Mouse (Mus musculus) hindbrain, embryonic 12.5 days (tissue): ENCODE measurements at regions not wholly inside any gene's neighbourhood (a gene's known extent, or its start where the extent isn't known, plus 50 kb on each side); places are given as distances from the start of the nearest gene placed in this dataset.
A peak's percentile ranks its signal among the peaks of the same experiment; 100 is the strongest.

Experiments used
- ATAC-seq: fragments of 200-750 bp; cut with Nextera tagmentation; 2 replicates; pipeline ENCODE4 v1.8.0; 2017; ENCODE audit warnings: moderate TSS enrichment; ENCODE audit not compliant: low FRiP score
- H3K27ac ChIP-seq: fragments of 300-500 bp; sonication (generic); 2 replicates; pipeline ENCODE4 v1.5.1; 2016; ENCODE audit warnings: mild to moderate bottlenecking
- H3K27me3 ChIP-seq: fragments of 300-500 bp; sonication (generic); 2 replicates; pipeline ENCODE4 v1.6.1; 2016; ENCODE audit warnings: mild to moderate bottlenecking
- H3K36me3 ChIP-seq: fragments of 300-500 bp; sonication (generic); 2 replicates; pipeline ENCODE4 v1.6.1; 2016; ENCODE audit warnings: mild to moderate bottlenecking
- H3K4me1 ChIP-seq: fragments of 300-500 bp; sonication (generic); 2 replicates; pipeline ENCODE4 v1.6.1; 2016
- H3K4me2 ChIP-seq: fragments of 300-500 bp; sonication (generic); replicated peaks from 2 replicates; pipeline ENCODE4 v1.6.1; 2016; ENCODE audit warnings: mild to moderate bottlenecking
- H3K4me3 ChIP-seq: fragments of 300-500 bp; sonication (generic); 2 replicates; pipeline ENCODE4 v1.5.1; 2016; ENCODE audit warnings: mild to moderate bottlenecking
- H3K9ac ChIP-seq: fragments of 300-500 bp; sonication (generic); 2 replicates; pipeline ENCODE4 v1.6.1; 2016; ENCODE audit warnings: mild to moderate bottlenecking, moderate library complexity
- H3K9me3 ChIP-seq: fragments of 300-500 bp; sonication (generic); replicated peaks from 2 replicates; pipeline ENCODE4 v1.6.1; 2016; ENCODE audit warnings: mild to moderate bottlenecking
- WGBS: fragments of 180-500 bp; shearing (Covaris S2); methylation state at CpG from one replicate; pipeline ENCODE4 v1.1.7; 2016; 5-methylcytosine and 5-hydroxymethylcytosine counted together

DNA sequence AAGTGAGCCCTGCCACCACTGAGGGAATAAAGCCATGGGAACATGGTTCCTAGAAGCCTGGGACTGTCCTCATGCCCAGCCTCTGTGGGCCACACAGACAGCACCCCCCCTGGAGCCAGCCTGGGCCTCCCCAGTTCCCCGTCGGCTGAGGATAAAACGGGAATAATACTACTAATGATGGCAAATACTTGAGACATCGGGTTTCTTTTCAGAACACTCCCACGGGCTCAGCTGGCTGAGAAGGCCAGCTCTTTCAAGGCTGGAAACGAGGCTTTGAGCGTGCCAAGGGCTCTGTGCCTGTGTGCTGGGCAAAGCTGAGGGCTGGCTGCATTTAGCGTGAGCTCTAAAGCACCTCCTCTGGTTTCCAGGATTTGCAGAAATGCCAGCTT is 183.7 kb downstream of the Bmp7 start:
- Histone ChIP-seq H3K36me3 (no peaks in the 10 kb centered on the region), H3K27ac (no peak overlapping the region), H3K9ac (no peak overlapping the region), H3K4me1 (peaks cover 19% of the 10 kb centered on the region), H3K4me2 (no peak overlapping the region; the same call in 1 of the 2 replicates), H3K27me3 (peaks cover 97% of the 10 kb centered on the region), H3K9me3 (no peaks in the 10 kb centered on the region), H3K4me3 (no peak overlapping the region)
- ATAC-seq, result 0 out of 2 replicates have a peak, but pooled peaks have one; percentile 3
- 10% methylated on average over 8 of the region's 8 CpGs for WGBS

DNA sequence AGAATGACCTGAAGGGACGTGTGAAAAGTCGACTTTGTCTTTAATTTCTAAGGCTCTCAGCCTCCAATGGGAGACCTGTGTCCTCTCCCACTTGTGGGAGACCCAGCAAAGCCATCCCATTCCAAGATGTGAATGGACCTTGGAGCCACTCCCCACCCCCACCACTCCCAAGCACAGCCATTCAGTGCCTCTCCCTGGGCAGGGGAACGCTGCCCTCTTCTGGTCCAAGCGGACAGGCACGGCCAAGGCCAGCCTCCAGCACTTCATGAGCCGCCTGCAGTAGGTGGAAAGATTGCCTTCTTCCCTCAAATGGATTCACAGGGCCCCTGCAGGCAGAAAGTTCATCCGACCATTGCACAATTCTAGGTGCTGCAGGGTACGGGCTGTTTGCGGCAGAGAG is 181.6 kb downstream of the Bmp7 start:
- Histone ChIP-seq H3K27me3 (peaks cover 99% of the 10 kb centered on the region), H3K4me1 (peaks cover 16% of the 10 kb centered on the region), H3K4me3 (no peak overlapping the region), H3K9ac (no peak overlapping the region), H3K36me3 (no peaks in the 10 kb centered on the region), H3K4me2 (no peak overlapping the region), H3K9me3 (no peaks in the 10 kb centered on the region), H3K27ac (no peak overlapping the region)
- ATAC-seq, result peak; percentile 62
- WGBS, result 10% methylated on average over 9 of the region's 9 CpGs

DNA sequence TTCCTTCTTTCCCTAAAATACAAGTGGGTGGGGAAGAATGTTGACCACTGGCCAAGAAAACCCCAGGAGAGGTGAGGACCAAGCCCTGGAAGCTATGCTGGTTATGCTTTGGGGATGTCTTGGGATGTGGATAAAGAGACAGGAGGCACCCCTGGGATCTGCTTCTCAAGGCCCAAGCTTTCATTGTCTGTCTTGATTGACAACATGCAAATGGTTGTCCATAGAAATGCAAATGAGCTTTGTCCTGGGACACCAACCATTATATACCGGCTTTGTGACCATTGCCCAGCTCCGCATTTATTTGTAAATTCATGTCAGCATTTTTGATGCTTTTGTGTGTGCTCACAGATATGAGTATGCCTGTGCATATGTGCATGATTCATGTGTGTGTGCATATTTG is 174.9 kb downstream of the Bmp7 start:
- Histone ChIP-seq H3K4me2 (no peak overlapping the region), H3K9me3 (no peaks in the 10 kb centered on the region), H3K4me1 (peaks cover 29% of the 10 kb centered on the region), H3K27ac (no peak overlapping the region; the same call in 1 of the 2 replicates), H3K4me3 (no peak overlapping the region), H3K9ac (no peak overlapping the region), H3K36me3 (no peaks in the 10 kb centered on the region), H3K27me3 (peaks cover 75% of the 10 kb centered on the region)
- peak; percentile 33 for ATAC-seq
- WGBS, result 40% methylated on average over 2 of the region's 2 CpGs

DNA sequence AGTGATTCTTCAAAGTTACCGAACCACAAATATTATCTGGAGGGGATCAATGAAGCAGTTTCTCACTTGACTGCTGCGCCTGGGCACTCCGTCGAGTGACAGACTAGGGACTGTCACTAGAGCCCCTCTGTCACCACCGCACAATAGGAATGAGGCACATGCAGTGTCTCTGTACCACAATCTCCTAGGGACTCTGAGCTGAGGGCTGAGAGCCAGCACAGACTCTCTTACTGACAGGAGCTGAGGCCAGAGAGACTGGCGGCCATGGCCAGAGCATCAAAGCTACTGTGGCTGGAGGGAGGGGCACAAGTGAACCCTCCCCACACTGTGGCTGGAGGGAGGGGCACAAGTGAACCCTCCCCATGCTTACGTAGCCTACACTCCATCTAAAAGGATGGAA is 173.7 kb downstream of the Bmp7 start:
- Histone ChIP-seq H3K4me1 (peaks cover 29% of the 10 kb centered on the region), H3K27ac (no peak overlapping the region), H3K9me3 (no peaks in the 10 kb centered on the region), H3K36me3 (no peaks in the 10 kb centered on the region), H3K4me2 (no peak overlapping the region), H3K27me3 (peaks cover 74% of the 10 kb centered on the region), H3K4me3 (no peak overlapping the region), H3K9ac (no peak overlapping the region)
- peak; percentile 67 for ATAC-seq
- WGBS, result 22% methylated on average over 7 of the region's 7 CpGs

DNA sequence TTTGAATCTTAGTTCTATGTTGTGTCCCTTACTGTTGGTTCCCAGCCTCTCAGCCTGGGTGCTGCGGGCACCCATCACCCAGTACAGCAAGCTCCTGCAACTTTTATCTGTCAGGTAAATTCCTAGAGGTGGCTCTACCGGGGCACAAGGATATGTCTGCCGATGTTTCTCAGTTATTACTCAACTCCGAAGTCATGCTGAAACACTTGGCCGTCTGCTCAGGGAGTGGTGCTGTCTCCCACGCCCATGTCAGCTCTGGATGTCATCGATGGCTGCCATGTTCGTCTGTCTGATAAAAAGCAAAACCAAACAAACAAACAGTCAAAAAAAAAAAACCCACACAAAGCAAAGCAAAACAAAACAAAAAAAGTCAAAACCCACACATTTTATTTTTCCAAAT is 171.4 kb downstream of the Bmp7 start:
- Histone ChIP-seq H3K27me3 (peaks cover 71% of the 10 kb centered on the region), H3K9me3 (no peaks in the 10 kb centered on the region), H3K4me1 (peaks cover 27% of the 10 kb centered on the region), H3K4me3 (no peak overlapping the region), H3K9ac (no peak overlapping the region), H3K36me3 (no peaks in the 10 kb centered on the region), H3K27ac (no peak overlapping the region), H3K4me2 (no peak overlapping the region)
- WGBS, result 92% methylated on average over 8 of the region's 8 CpGs
- no peak for ATAC-seq

DNA sequence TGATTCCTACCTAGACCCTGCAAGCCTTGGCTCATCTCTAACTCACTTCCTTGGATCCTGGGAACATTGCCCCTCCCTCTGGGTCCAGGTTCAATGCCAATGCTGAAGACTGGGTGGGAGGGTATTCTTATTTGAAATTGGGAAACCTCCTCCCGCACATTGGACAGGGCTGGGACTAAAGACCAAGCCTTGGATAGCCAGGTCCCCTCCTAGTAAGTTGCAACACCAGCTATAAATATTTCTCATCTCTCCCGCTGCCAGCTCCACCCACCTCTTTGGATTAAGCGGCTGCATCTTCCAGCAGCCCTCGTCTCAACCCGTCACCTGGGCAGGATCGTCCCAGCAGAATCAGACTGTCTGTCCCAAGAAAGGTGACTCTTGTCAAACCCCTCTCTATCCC is 170.1 kb downstream of the Bmp7 start:
- Histone ChIP-seq H3K4me3 (no peak overlapping the region), H3K4me2 (no peak overlapping the region), H3K9ac (no peak overlapping the region), H3K9me3 (no peaks in the 10 kb centered on the region), H3K36me3 (no peaks in the 10 kb centered on the region), H3K27ac (no peak overlapping the region), H3K4me1 (peaks cover 14% of the 10 kb centered on the region; the same call in 1 of the 2 replicates), H3K27me3 (peaks cover 73% of the 10 kb centered on the region)
- ATAC-seq, result no peak
- WGBS, result 88% methylated on average over 6 of the region's 6 CpGs

DNA sequence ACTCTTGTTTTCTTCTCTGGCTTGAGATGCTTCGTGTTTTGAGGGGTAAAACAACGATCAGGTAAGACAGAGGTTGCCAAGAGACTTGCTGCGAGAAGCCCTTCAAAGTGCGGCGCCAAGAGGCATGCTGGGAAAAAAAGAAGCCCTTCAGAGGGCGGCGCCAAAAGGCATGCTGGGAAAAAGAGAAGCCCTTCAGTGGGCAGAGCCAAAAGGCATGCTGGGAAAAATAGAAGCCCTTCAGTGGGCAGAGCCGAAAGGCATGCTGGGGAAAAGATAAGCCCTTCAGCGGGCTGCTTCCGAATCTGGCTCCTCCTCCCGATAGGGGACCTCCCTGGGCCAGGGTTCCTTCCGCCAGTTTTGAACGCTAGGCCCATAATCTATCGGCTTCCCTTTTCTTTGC is 169.5 kb downstream of the Bmp7 start:
- Histone ChIP-seq H3K9me3 (no peaks in the 10 kb centered on the region), H3K27me3 (peaks cover 72% of the 10 kb centered on the region)
- 87% methylated on average over 14 of the region's 14 CpGs for WGBS

DNA sequence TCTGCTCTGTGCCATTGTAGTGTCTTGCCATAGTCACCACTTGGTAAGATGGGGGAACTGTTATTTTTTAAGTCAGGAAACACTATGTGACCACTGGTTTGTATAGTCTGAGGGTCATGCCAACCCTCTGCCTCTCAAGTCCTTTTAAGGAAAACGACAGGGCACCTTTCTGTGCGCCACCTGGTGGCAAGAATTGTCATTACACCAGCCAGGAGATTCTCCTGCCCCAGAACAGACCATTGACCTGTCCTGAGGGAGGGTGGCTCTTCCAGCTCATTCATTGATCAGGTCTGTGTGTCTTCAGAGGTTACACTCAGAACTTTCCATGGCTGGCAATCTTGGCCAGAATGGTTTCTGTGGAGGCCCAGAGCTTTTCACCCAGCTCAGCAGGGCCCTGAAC is 166.9 kb downstream of the Bmp7 start:
- Histone ChIP-seq H3K9me3 (no peaks in the 10 kb centered on the region), H3K36me3 (no peaks in the 10 kb centered on the region), H3K27ac (no peak overlapping the region), H3K4me1 (0 out of 2 replicates have a peak, but pooled peaks cover 3% of the 10 kb centered on the region), H3K27me3 (peaks cover 58% of the 10 kb centered on the region), H3K4me2 (no peak overlapping the region), H3K4me3 (no peak overlapping the region), H3K9ac (no peak overlapping the region)
- WGBS, result 0% methylated on average over 2 of the region's 2 CpGs
- ATAC-seq, result no peak

More for the DNA sequence above, 169.5 kb downstream of the Bmp7 start:
- H3K27ac ChIP-seq, result no peak overlapping the region
- no peak for ATAC-seq
- H3K4me1 ChIP-seq, result peaks cover 10% of the 10 kb centered on the region; the same call in 1 of the 2 replicates
- H3K4me2 ChIP-seq, result no peak overlapping the region
- H3K4me3 ChIP-seq, result no peak overlapping the region
- no peak overlapping the region for H3K9ac ChIP-seq
- H3K36me3 ChIP-seq, result no peaks in the 10 kb centered on the region

DNA sequence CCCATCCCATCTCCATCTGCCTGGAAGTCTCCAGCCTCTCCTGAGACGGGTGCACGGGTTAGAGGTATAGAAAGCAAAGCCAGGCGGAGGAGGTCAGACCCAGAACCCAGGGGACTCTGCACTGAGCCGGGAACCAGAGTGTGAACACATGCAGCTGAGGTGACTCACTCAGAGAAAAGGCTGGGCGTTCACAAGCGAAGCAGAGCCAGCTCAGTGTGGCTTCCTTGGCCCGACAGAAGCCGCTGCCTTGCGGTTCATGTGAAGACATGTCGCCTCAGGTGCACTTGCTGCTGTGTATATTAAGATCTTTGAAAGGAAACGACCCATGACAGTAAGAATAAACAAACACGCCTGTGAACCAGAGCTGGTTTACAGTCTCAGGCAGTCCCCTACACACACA is 163.6 kb downstream of the Bmp7 start:
- H3K36me3 ChIP-seq, result no peaks in the 10 kb centered on the region
- 56% methylated on average over 12 of the region's 12 CpGs for WGBS
- no peak overlapping the region for H3K27ac ChIP-seq
- H3K9ac ChIP-seq, result no peak overlapping the region
- H3K4me1 ChIP-seq, result 0 out of 2 replicates have a peak, but pooled peaks cover 18% of the 10 kb centered on the region
- H3K4me2 ChIP-seq, result no peak overlapping the region
- peaks cover 37% of the 10 kb centered on the region for H3K27me3 ChIP-seq
- no peak for ATAC-seq
- H3K9me3 ChIP-seq, result no peaks in the 10 kb centered on the region
- H3K4me3 ChIP-seq, result no peak overlapping the region

DNA sequence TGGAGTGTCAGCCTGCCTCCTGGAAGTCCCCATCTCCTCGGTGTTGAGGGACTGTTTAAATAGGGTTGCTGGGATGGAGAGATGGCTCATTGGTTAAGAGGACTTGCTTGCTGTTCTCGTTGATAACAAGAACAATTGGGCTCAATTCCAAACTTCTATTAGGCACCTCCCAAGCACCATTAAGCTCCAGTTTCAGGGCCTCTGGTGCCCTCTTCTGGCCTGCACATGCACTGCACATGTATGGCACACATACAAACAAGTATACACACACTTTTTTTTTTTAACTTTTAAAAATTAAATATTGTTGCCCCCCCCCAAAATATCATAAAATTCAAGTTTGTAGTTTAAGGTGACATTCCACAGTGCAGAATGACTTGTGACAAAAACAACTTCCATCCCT is 162.3 kb downstream of the Bmp7 start:
- Histone ChIP-seq H3K9ac (no peak overlapping the region), H3K4me2 (no peak overlapping the region), H3K9me3 (no peaks in the 10 kb centered on the region), H3K36me3 (no peaks in the 10 kb centered on the region), H3K27ac (no peak overlapping the region), H3K4me1 (0 out of 2 replicates have a peak, but pooled peaks cover 18% of the 10 kb centered on the region), H3K4me3 (no peak overlapping the region), H3K27me3 (peaks cover 24% of the 10 kb centered on the region)
- 65% methylated on average over 2 of the region's 2 CpGs for whole genome bisulfite sequencing
- no peak for ATAC-seq

DNA sequence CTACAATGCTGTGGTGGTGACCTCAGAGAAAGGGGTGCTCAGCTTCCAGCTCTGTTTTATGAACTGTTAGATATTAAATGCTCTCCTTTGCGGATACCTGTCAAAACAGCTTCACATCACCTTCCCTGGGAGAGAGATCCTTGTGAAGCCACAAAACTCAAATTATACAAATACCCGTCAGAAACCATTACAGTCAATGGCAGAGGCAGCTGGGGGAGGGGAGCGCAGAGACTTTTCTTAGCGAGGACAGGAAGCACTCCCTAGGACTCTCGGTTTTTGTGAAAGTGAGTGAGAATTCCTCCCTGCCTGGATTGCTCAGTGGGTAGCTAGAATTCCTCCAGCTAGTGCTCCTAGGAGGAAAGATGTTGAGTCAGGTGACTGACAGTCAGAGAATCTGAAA is 161.0 kb downstream of the Bmp7 start:
- H3K27me3 ChIP-seq, result peaks cover 13% of the 10 kb centered on the region; the same call in 1 of the 2 replicates
- H3K4me3 ChIP-seq, result no peak overlapping the region
- H3K4me1 ChIP-seq, result 0 out of 2 replicates have a peak, but pooled peaks cover 18% of the 10 kb centered on the region
- H3K36me3 ChIP-seq, result no peaks in the 10 kb centered on the region
- H3K9ac ChIP-seq, result no peak overlapping the region
- ATAC-seq, result no peak
- H3K4me2 ChIP-seq, result no peak overlapping the region
- WGBS, result 19% methylated on average over 5 of the region's 5 CpGs
- peaks cover 9% of the 10 kb centered on the region; the same call in 1 of the 2 replicates for H3K9me3 ChIP-seq
- no peak overlapping the region for H3K27ac ChIP-seq

DNA sequence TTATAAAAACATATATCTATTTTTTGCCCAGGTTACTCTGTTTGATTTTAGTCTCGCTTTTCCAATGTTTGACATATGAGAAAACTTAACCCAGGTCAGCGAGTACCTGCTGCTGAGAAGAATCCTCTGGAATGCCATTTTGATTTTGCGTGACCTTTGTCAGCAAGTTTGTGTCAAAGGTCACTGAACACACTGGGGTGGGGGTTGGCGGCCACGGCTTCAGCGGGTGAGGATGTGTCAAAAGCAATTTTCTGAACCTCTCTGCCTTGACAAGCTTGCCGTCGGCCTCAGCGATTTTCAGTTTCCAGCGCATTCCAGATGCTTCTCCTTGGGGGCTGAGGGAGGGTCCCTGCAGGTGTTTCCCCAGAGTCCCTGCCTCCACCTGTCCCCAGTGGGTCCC is 157.4 kb downstream of the Bmp7 start:
- Histone ChIP-seq H3K27me3 (peaks cover 28% of the 10 kb centered on the region), H3K36me3 (no peaks in the 10 kb centered on the region), H3K9me3 (peaks cover 9% of the 10 kb centered on the region; the same call in 1 of the 2 replicates), H3K27ac (no peak overlapping the region), H3K4me3 (no peak overlapping the region), H3K9ac (no peak overlapping the region), H3K4me1 (0 out of 2 replicates have a peak, but pooled peaks cover 15% of the 10 kb centered on the region), H3K4me2 (no peak overlapping the region)
- ATAC-seq, result no peak
- WGBS, result 46% methylated on average over 10 of the region's 10 CpGs

DNA sequence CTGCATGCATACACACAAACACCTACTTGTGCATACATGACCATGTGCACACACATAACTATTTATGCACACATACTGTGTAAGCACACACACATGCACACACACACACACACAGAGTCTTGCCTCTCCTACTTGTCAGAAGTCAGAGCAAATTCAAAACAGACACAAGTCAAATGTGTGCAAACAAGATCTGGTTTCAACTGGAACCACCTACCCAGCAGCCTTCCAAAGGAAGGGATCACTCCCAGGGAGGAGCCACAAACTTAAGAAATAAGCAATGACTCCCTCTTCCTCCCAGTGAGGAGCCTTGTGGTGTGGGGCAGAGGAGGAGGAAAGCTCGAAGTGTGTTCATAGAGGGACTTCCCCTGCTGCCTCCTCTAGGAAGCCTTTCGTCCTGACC is 153.8 kb downstream of the Bmp7 start:
- 35% methylated on average over 2 of the region's 2 CpGs for WGBS

More for the DNA sequence above, 153.8 kb downstream of the Bmp7 start:
- Histone ChIP-seq H3K9me3 (peaks cover 9% of the 10 kb centered on the region; the same call in 1 of the 2 replicates), H3K4me2 (no peak overlapping the region), H3K27ac (no peak overlapping the region), H3K27me3 (peaks cover 53% of the 10 kb centered on the region), H3K4me3 (no peak overlapping the region), H3K4me1 (peaks cover 8% of the 10 kb centered on the region), H3K9ac (no peak overlapping the region), H3K36me3 (no peaks in the 10 kb centered on the region)
- ATAC-seq, result no peak
